In the genomic region with DNA sequence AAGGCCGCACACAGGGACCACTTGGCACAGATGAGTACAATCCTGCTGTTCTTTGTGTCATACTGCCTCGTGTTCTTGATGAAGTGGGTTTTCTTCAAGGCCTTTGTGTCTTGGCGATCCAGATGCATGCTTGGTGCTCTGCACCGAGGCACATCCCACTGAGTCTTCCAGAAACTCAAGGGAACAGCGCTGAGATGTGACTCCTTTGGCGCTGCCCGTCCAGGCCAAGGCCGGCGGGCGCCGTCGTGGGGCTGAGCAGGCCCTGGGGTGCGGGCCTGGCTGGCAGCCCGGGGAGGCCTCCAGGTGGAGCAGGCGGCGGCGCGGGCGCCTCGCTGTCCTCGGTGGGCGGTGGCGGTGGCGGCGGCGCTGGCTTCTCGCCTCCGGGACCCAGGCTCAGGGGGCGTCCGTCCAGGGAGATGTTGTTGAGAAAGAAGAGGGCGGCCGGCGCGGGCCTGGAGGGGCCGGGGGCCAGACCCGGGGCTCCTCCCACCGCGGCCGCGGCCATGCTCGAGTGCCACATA, we compare ENCODE assay signal across 10 mouse cellular contexts. TPM values are rescaled to one million over a fixed set of nuclear protein-coding genes. Genes with fewer than 3 reads are reported as not detected.
DNase-seq lines count a peak whose midpoint lies in the region; ATAC-seq and TF ChIP-seq lines count a peak whose summit lies in the region.
"Had no signal": no experiment of that assay in that cellular context is flagged by ENCODE, and none has a peak within 500 bp of the region (broad histone marks: within the 10 kb centered on the region; RNA-seq: fewer than 3 reads in every experiment).

No protein-coding gene starts in this region.

- H3K79me2 ChIP-seq in heart, adult 2 months (replicated peaks; ENCODE audit: control insufficient read depth, insufficient read depth, low read length) = no peaks in the 10 kb centered on the region

- DNase-seq in heart, adult 2 months = no peak
- DNase-seq in heart, postnatal 25 days (ENCODE audit: low spot score) = no peak
- DNase-seq in ZHBTc4 (ENCODE audit: low read depth, low spot score) (peak; percentile 60), MN1 (ENCODE audit: low spot score) (no peak)
- DNase-seq in hindbrain, embryonic 14.5 days (ENCODE audit: low spot score) = no peak
- DNase-seq in right cerebral cortex, adult 2 months (ENCODE audit: low spot score in 2 of 2) = no peak
- DNase-seq in c-Kit-positive CD71-positive TER-119-positive erythroid progenitor cells, embryonic 14.5 days (ENCODE audit: low spot score) = no peak

- H3K9me3 ChIP-seq in hindbrain, embryonic 14.5 days (ENCODE audit: control insufficient read depth, low read length) = no peaks in the 10 kb centered on the region
- no peaks in the 10 kb centered on the region for H3K9me3 ChIP-seq in midbrain, embryonic 16.5 days (replicated peaks; ENCODE audit: control insufficient read depth, low read length, poor library complexity, severe bottlenecking)

- TF ChIP-seq EP300 in heart, adult 2 months (IDR thresholded peaks at IDR 0.05; ENCODE audit: insufficient read depth, low read depth, low read length) = no peak

- H3K36me3 ChIP-seq in heart, adult 2 months (ENCODE audit: control insufficient read depth, insufficient read depth, low read length) = no peaks in the 10 kb centered on the region
- no peaks in the 10 kb centered on the region for H3K36me3 ChIP-seq in hindbrain, embryonic 14.5 days (replicated peaks; ENCODE audit: control insufficient read depth, insufficient read depth)
- H3K36me3 ChIP-seq in midbrain, embryonic 16.5 days (ENCODE audit: control insufficient read depth, insufficient read depth, low read length) = no peaks in the 10 kb centered on the region

- no peak overlapping the region for H3K4me3 ChIP-seq in heart, adult 2 months
- H3K4me3 ChIP-seq in hindbrain, embryonic 14.5 days (replicated peaks; ENCODE audit: low read length) = peak overlapping the region; percentile 23
- H3K4me3 ChIP-seq in midbrain, embryonic 16.5 days (ENCODE audit: low read depth, low read length) = peak overlapping the region; percentile 32

- H3K27me3 ChIP-seq in heart, adult 2 months (ENCODE audit: control insufficient read depth, insufficient read depth, low read length) = no peaks in the 10 kb centered on the region
- H3K27me3 ChIP-seq in hindbrain, embryonic 14.5 days (ENCODE audit: control insufficient read depth, insufficient read depth, low read length) = no peaks in the 10 kb centered on the region
- no peaks in the 10 kb centered on the region for H3K27me3 ChIP-seq in midbrain, embryonic 16.5 days (ENCODE audit: control insufficient read depth, insufficient read depth, low read depth, low read length)

- no peak for TF ChIP-seq CTCF in heart, adult 2 months (IDR thresholded peaks at IDR 0.05)

- H3K27ac ChIP-seq in heart, adult 2 months = no peak overlapping the region
- no peak overlapping the region for H3K27ac ChIP-seq in hindbrain, embryonic 14.5 days
- no peak overlapping the region for H3K27ac ChIP-seq in midbrain, embryonic 16.5 days (ENCODE audit: low read length)
- H3K27ac ChIP-seq: macrophage had no signal

- WGBS in heart, adult 2 months = 18% methylated on average over 40 of the region's 41 CpGs
- 23% methylated on average over 41 of the region's 41 CpGs for WGBS in hindbrain, embryonic 14.5 days
- 19% methylated on average over 33 of the region's 41 CpGs for WGBS in midbrain, embryonic 16.5 days

- peak overlapping the region; percentile 44 for H3K4me2 ChIP-seq in hindbrain, embryonic 14.5 days (replicated peaks)
- H3K4me2 ChIP-seq in midbrain, embryonic 16.5 days (ENCODE audit: low read length) = peak overlapping the region; percentile 52

- ATAC-seq in hindbrain, embryonic 14.5 days (ENCODE audit: low FRiP score) = peak; percentile 37; the same call in 1 of the 2 replicates
- peak; percentile 62; the same call in 1 of the 2 replicates for ATAC-seq in midbrain, embryonic 16.5 days

- H3K9ac ChIP-seq in heart, adult 2 months (ENCODE audit: low read depth, low read length) = peak overlapping the region; percentile 42; the same call in 1 of the 2 replicates
- H3K9ac ChIP-seq in hindbrain, embryonic 14.5 days = peak overlapping the region; percentile 45; the same call in 1 of the 2 replicates
- peak overlapping the region; percentile 45 for H3K9ac ChIP-seq in midbrain, embryonic 16.5 days (ENCODE audit: low read depth, low read length)

- no peaks in the 10 kb centered on the region for H3K4me1 ChIP-seq in heart, adult 2 months (ENCODE audit: control insufficient read depth, insufficient read depth, low read length)
- no peaks in the 10 kb centered on the region for H3K4me1 ChIP-seq in hindbrain, embryonic 14.5 days (replicated peaks; ENCODE audit: control insufficient read depth, insufficient read depth, low read length)
- 0 out of 2 replicates have a peak, but pooled peaks cover 2% of the 10 kb centered on the region for H3K4me1 ChIP-seq in midbrain, embryonic 16.5 days (ENCODE audit: control insufficient read depth, insufficient read depth, low read length)

- intact Hi-C loops in heart, adult 2 months (cut with DNase I) = no loop called here
- intact Hi-C loops in heart, postnatal 25 days (cut with DNase I) = no loop called here

- no peak for TF ChIP-seq POLR2A in heart, adult 2 months (IDR thresholded peaks at IDR 0.05; ENCODE audit: insufficient read depth, low read depth, low read length)

RNA-seq across cellular contexts. Expression of a gene that starts 6.1 kb away (rescaled TPM):
- total RNA-seq in heart, adult 2 months (2021) = 10 to 100 TPM; 25.0 to 26.3 TPM
- polyA plus RNA-seq in heart, adult 2 months (2012; rRNA removed) = 37.4 and 48.7 TPM in 2 replicates
- 10 to 100 TPM; 25.5 to 27.3 TPM for total RNA-seq in heart, postnatal 25 days (2021)
- polyA plus RNA-seq in hindbrain, embryonic 14.5 days (2014; fragmentation: Nextera tagmentation; extraction: Ambion mirVana) = 31.3 and 33.9 TPM in 2 replicates
- polyA plus RNA-seq in midbrain, embryonic 16.5 days (2015; fragmentation: Nextera tagmentation; extraction: Ambion mirVana) = 42.7 and 48.6 TPM in 2 replicates

RNA-seq across cellular contexts. Expression of a gene that starts 30.4 kb away (rescaled TPM):
- not detected for total RNA-seq in heart, adult 2 months (2021)
- polyA plus RNA-seq in heart, adult 2 months (2012; rRNA removed) = not detected in 2 replicates
- not detected for total RNA-seq in heart, postnatal 25 days (2021)
- not detected in 2 replicates for polyA plus RNA-seq in hindbrain, embryonic 14.5 days (2014; fragmentation: Nextera tagmentation; extraction: Ambion mirVana)
- polyA plus RNA-seq in midbrain, embryonic 16.5 days (2015; fragmentation: Nextera tagmentation; extraction: Ambion mirVana) = not detected in 2 replicates
- total RNA-seq: common myeloid progenitor, adult 5-6 weeks had no signal
- polyA plus RNA-seq: macrophage had no signal
